Mouse (Mus musculus): ENCODE results near the gene Hps6.

DNA sequence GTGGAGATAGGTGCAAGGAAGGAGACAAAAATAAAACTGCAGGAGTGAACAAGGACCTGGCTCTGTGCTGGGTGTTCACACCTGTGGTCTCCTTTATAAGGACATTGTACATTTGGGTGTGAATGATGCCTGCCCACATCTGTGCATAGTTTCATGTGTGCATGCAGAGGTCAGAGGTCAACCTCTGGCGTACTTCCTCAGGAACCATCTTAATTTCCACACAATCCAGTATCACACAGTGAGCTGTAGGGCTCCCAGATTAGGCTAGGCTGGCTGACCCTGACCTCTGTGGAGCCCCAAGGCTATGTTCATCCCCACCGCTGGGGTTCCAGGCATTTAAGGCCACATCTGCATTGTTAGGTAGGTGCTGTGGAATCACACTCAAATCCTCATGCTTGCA, 44.1 kb downstream of the Hps6 start:
- no peak for TF ChIP-seq POLR2AphosphoS2 (IDR thresholded peaks at IDR 0.05; ENCODE audit: insufficient read length, low read depth)
- no peak for TF ChIP-seq POLR2A (IDR thresholded peaks at IDR 0.05; ENCODE audit: insufficient read length, low read depth)
